Mouse (Mus musculus) splenic B cell, adult 2 months (primary cell): ENCODE measurements around the gene Tekt5.

Experiments
- DNase-seq: peaks from one replicate; pipeline ENCODE4 v3.0.0-alpha.2; 2011; ENCODE audit warnings: low read depth, low spot score
- H3K27me3 ChIP-seq: 2 replicates; pipeline ENCODE4 v1.6.1; 2012; ENCODE audit warnings: mild to moderate bottlenecking, low read length, moderate library complexity, mixed read lengths; ENCODE audit not compliant: control insufficient read depth, poor library complexity, insufficient read depth, severe bottlenecking
- H3K36me3 ChIP-seq: 2 replicates; pipeline ENCODE4 v1.6.1; 2012; ENCODE audit warnings: mild to moderate bottlenecking, low read length, moderate library complexity, mixed read lengths; ENCODE audit not compliant: control insufficient read depth, poor library complexity, insufficient read depth, severe bottlenecking

The Tekt5 gene

GRCm38 (mm10) chr16:10394699-10395540 lies at the start of gene Tekt5:
Gene Tekt5, minus strand, starts transcription at chr16:10395490.
- Histone ChIP-seq H3K27me3 (no peaks in the 10 kb centered on the region), H3K36me3 (no peaks in the 10 kb centered on the region)
- peak; percentile 63 for DNase-seq

GRCm38 (mm10) chr16:10443723-10444122 lies 48.4 kb upstream of the Tekt5 start:
- H3K36me3 ChIP-seq: no peaks in the 10 kb centered on the region; the same call in 1 of the 2 replicates
- no peak for DNase-seq
- no peaks in the 10 kb centered on the region for H3K27me3 ChIP-seq

DNA sequence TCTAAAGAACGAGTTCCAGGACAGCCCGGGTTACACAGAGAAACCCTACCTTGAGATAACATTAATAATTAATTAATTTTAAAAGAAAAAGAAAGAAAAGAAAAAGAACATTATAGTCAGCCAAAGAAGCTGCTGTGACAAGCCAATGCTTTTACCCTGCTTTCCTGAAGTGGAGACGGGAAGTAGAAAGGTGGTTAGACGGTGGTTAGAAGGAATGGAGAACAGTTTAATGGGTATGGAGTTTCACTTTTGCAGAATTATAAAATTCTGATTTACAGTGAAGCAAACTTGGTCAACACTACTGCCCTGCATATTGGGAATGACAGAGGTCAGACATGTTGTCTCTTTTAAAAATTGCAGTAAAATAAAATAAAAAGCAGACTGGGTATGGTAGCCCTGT lies 46.5 kb upstream of the Tekt5 start:
- Histone ChIP-seq H3K36me3 (no peaks in the 10 kb centered on the region; the same call in 1 of the 2 replicates), H3K27me3 (no peaks in the 10 kb centered on the region)
- no peak for DNase-seq

DNA sequence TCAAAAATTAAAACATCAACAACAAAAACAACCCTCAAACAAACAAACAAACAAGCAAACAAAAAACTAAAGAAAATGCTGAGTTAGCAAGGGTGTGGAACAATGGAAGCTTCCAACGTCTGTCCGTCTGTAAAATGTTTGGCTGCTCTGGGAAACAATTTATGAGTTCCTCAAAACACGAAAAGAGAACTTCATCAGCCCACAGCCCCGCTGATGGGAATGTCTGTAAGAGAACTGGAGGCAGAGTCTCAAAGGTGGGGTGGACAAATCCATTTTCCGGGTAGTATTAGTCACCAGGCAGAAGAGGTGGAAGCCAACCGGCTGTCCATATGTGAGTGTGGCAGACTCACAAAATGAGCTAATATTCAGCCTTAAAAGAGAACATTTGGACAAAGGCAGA lies 46.0 kb upstream of the Tekt5 start:
- H3K36me3 ChIP-seq: no peaks in the 10 kb centered on the region; the same call in 1 of the 2 replicates
- DNase-seq: no peak
- no peaks in the 10 kb centered on the region for H3K27me3 ChIP-seq

DNA sequence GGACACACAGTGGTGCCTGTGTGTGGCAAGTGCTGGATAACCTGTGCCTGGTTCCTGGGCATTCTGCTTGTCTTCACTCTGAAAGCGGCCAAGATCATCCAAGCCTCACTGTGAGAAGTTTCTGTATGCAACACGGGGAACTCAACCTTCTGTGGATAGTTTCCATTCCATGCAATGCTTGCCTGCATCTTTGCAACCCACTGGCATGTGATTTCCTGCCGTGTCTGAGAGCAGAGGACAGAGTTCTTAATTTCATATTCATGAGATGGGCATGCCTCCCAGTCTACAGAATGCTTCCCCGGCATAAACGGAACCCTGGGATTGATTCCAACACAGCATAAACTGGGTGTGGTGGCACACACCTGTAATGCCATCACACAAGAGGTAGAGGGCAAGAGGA lies 42.8 kb upstream of the Tekt5 start:
- Histone ChIP-seq H3K27me3 (no peaks in the 10 kb centered on the region), H3K36me3 (no peaks in the 10 kb centered on the region)
- DNase-seq: no peak

DNA sequence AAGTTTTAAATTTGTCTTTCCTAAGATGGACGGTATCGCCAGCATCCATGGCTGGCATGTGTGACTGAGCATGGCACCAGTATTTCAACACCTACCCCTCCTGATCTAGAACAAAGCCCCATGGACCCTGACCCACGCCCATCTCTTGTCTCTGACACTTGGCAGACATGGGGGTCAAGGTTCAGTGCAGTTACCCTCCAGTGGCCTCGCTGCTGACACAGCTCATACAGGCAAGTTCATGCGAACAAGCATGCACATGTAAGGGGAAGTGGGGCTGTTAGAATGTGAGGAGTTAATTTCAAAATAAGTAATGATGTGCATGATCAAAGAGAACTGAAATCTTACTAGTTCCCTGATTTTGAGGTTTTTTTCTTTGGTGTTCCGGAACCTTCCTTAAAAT lies 40.9 kb upstream of the Tekt5 start:
- Histone ChIP-seq H3K36me3 (no peaks in the 10 kb centered on the region), H3K27me3 (no peaks in the 10 kb centered on the region)
- DNase-seq: peak; percentile 42

- DNase-seq: no peak
- H3K36me3 ChIP-seq: no peaks in the 10 kb centered on the region
- H3K27me3 ChIP-seq: no peaks in the 10 kb centered on the region
Observed at GRCm38 (mm10) chr16:10433344-10433743, 38.1 kb upstream of the Tekt5 start.

DNA sequence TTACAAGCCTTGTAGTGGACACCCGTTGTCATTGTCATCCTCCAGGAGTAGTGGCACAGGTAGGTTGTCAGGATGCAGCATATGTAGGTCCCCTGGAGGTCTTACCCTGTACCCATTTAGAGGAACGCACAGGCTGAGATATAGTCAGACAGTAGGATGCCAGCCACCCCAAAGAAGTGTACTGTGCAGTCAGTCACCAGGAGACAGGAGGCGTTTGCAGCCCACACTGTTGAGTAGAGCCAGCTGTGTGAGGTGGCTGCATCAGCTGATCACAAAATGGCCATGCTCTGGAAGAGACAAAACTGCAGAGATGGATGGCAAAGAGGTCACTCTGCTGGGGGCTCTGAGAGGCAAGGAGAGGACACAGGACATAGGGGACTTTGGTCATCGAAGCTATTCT lies 37.1 kb upstream of the Tekt5 start:
- H3K27me3 ChIP-seq: no peaks in the 10 kb centered on the region
- no peaks in the 10 kb centered on the region for H3K36me3 ChIP-seq
- DNase-seq: no peak

DNA sequence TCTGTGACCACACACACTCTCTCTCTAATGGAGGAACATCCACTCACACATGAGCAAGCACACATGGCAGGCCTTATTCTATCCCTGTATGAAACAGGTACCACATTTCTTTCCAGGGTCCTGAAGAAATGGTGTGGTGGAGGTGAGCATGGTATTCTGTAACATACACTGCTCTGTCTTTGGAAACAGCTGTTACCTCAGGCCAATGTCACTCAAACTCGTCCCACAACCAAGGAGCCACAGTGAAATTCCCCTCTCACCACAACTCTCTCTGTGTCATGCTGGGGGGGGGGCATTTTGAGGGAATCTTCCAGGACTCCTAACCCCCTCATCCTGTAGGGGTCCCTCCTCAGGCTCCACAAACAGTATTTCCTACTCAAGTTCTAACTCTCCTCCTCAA lies 36.6 kb upstream of the Tekt5 start:
- Histone ChIP-seq H3K27me3 (no peaks in the 10 kb centered on the region), H3K36me3 (no peaks in the 10 kb centered on the region)
- DNase-seq: no peak

GRCm38 (mm10) chr16:10420447-10421054 lies 25.3 kb upstream of the Tekt5 start:
- Histone ChIP-seq H3K36me3 (peaks cover 26% of the 10 kb centered on the region), H3K27me3 (no peaks in the 10 kb centered on the region)
- no peak for DNase-seq

- peaks cover 21% of the 10 kb centered on the region for H3K36me3 ChIP-seq
- DNase-seq: peak; percentile 51
- H3K27me3 ChIP-seq: no peaks in the 10 kb centered on the region
Observed at GRCm38 (mm10) chr16:10417723-10418259, 22.5 kb upstream of the Tekt5 start.

DNA sequence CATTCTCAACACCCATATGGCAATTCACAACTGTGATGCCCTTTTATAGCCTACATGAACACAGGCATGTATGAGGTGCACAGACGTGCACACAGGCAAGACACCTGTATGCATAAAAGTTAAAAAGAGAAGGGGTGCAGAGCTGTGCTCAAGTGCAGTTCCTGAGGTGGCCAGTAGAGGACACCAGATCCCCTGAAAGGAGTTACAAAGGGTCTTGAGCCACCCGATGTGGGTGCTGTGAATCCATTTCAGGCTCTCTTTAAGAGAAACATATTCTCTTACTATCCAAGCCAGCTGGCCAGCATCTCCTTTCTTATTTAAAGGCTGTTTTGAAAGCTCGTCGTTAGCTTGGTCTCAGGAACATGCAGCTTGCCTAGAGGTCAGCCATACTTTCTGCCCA lies 21.6 kb upstream of the Tekt5 start:
- H3K27me3 ChIP-seq: no peaks in the 10 kb centered on the region
- DNase-seq: peak; percentile 45
- peaks cover 17% of the 10 kb centered on the region for H3K36me3 ChIP-seq

- Histone ChIP-seq H3K27me3 (no peaks in the 10 kb centered on the region), H3K36me3 (peaks cover 14% of the 10 kb centered on the region)
- DNase-seq: peak; percentile 79
Observed at GRCm38 (mm10) chr16:10415976-10416375, 20.7 kb upstream of the Tekt5 start.

DNA sequence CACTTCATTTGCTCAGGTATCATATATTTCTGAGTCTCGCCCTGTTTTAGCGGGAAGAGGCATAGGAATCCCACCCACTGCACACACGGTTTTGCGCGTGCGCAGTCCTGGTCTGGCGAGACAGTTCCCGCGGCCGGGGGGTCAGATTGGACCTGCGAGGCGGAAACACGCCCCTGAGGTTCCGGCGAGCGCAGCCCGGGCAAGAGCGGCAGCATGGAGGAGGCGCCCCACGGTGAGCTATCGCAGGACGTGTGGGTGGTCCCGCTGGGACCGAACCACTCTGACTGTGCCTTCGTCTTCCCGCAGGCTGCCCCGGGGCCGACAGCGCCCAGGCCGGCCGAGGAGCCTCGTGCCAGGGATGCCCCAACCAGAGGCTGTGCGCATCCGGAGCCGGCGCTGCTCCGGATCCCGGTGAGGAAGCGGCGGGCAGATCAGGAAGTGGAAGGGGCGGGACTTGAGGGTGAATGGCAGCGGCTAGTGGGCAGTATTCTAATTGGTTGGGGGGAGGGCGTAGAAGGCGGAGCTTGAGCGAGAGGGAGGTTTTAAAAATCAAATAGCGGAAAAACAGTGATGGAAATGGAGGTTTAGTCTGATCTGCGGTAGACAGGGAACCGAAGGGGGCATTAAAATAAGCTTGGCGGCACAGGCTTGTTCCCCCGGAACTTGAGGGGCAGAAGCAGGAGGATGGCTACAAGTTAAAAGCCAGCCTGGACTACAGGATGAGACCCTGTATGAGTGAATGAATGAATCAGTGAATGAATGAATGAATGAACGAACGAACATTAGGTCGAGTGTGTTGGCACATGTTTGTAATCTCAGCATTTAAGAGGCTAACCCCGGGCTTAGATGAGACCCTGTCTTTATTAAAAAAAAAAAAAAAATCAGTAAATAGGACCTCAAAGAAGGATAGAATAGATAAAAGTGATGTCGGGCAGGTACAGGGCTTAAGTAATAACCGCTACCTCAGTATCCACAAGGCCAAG lies 16.8 kb upstream of the Tekt5 start, which contains the start of gene Nubp1:
Nubp1 (plus strand) TSS at position 185 of the 983 bp plus-strand sequence.
- DNase-seq: peak; percentile 94
- H3K36me3 ChIP-seq: no peaks in the 10 kb centered on the region; the same call in none of the 2 replicates
- H3K27me3 ChIP-seq: no peaks in the 10 kb centered on the region
